Mouse (Mus musculus): ENCODE results near the gene Ccdc93.

DNA sequence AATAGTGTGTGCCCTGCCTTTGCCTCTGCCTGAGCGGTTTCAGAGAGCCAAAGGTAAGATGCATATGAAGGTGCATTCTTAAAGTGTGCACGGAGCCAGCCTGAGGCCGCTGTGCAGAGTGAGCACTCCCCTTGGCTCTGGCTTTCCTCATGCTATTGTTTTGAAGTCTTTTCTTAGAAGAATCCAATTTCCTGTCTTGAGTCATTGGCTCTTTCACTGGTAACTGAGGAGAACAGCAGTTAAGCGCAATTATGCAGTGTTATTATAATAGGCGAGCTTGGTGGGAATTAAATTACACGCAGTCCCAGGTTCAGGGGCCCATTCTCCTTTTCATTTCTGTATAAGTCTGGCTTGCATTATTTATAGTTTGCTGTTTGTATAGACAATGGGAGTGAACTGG lies 21.6 kb downstream of the Ccdc93 start:
- TF ChIP-seq EP300 (IDR thresholded peaks at IDR 0.05; ENCODE audit: low read depth) (no peak), CTCF (IDR thresholded peaks at IDR 0.05; ENCODE audit: low read depth) (no peak)
